Mouse (Mus musculus): ENCODE data around the gene Rtl10. TPM values are rescaled to one million over a fixed set of nuclear protein-coding genes. Genes with fewer than 3 reads are reported as not detected.

The Rtl10 gene
- polyA plus RNA-seq, 1 experiment from 2014 or later: 3.5 TPM

- no peaks in the 10 kb centered on the region for H3K36me3 ChIP-seq (ENCODE audit: control insufficient read depth, insufficient read depth, low read length)
- H3K9ac ChIP-seq (replicated peaks; ENCODE audit: low read depth, low read length): no peak overlapping the region
- no peak for ATAC-seq (ENCODE audit: insufficient number of reproducible peaks, insufficient read depth, low FRiP score, low read depth)
- no peak overlapping the region for H3K4me3 ChIP-seq (ENCODE audit: low read depth, low read length)
- H3K4me1 ChIP-seq (ENCODE audit: control insufficient read depth, insufficient read depth, low read length): no peaks in the 10 kb centered on the region
- no peak overlapping the region for H3K27ac ChIP-seq (ENCODE audit: low read length)
- H3K27me3 ChIP-seq (ENCODE audit: control insufficient read depth, insufficient read depth, low read length): no peaks in the 10 kb centered on the region
- no peak overlapping the region for H3K4me2 ChIP-seq (replicated peaks; ENCODE audit: low read depth, low read length)
- 89% methylated on average over 2 of the region's 2 CpGs for WGBS
- no peaks in the 10 kb centered on the region for H3K9me3 ChIP-seq (ENCODE audit: control insufficient read depth, low read depth, low read length)
These were observed 12.6 kb upstream of the Rtl10 start for GRCm38 (mm10) chr16:18486126-18486525.

- no peaks in the 10 kb centered on the region for H3K9me3 ChIP-seq (ENCODE audit: control insufficient read depth, low read depth, low read length)
- H3K27me3 ChIP-seq (ENCODE audit: control insufficient read depth, insufficient read depth, low read length): no peaks in the 10 kb centered on the region
- H3K4me3 ChIP-seq (ENCODE audit: low read depth, low read length): no peak overlapping the region
- H3K9ac ChIP-seq (replicated peaks; ENCODE audit: low read depth, low read length): no peak overlapping the region
- no peak overlapping the region for H3K4me2 ChIP-seq (replicated peaks; ENCODE audit: low read depth, low read length)
- no peaks in the 10 kb centered on the region for H3K4me1 ChIP-seq (ENCODE audit: control insufficient read depth, insufficient read depth, low read length)
- H3K36me3 ChIP-seq (ENCODE audit: control insufficient read depth, insufficient read depth, low read length): no peaks in the 10 kb centered on the region
- 85% methylated on average over 3 of the region's 3 CpGs for WGBS
- ATAC-seq (ENCODE audit: insufficient number of reproducible peaks, insufficient read depth, low FRiP score, low read depth): no peak
- H3K27ac ChIP-seq (ENCODE audit: low read length): no peak overlapping the region
These were observed 8.4 kb upstream of the Rtl10 start for GRCm38 (mm10) chr16:18490281-18490680.

GRCm38 (mm10) chr16:18490894-18491293, 7.8 kb upstream of the Rtl10 start:
- H3K9me3 ChIP-seq (ENCODE audit: control insufficient read depth, low read depth, low read length): no peaks in the 10 kb centered on the region
- H3K9ac ChIP-seq (replicated peaks; ENCODE audit: low read depth, low read length): no peak overlapping the region
- no peaks in the 10 kb centered on the region for H3K4me1 ChIP-seq (ENCODE audit: control insufficient read depth, insufficient read depth, low read length)
- H3K36me3 ChIP-seq (ENCODE audit: control insufficient read depth, insufficient read depth, low read length): no peaks in the 10 kb centered on the region
- no peak overlapping the region for H3K27ac ChIP-seq (ENCODE audit: low read length)
- H3K27me3 ChIP-seq (ENCODE audit: control insufficient read depth, insufficient read depth, low read length): no peaks in the 10 kb centered on the region
- no peak overlapping the region for H3K4me3 ChIP-seq (ENCODE audit: low read depth, low read length)
- WGBS: 61% methylated on average over 1 of the region's 1 CpGs
- no peak overlapping the region for H3K4me2 ChIP-seq (replicated peaks; ENCODE audit: low read depth, low read length)
- ATAC-seq (ENCODE audit: insufficient number of reproducible peaks, insufficient read depth, low FRiP score, low read depth): no peak

GRCm38 (mm10) chr16:18497865-18498515, 711 bp upstream of the Rtl10 start:
- peak overlapping the region; percentile 73 for H3K4me3 ChIP-seq (ENCODE audit: low read depth, low read length)
- peak overlapping the region; percentile 57 for H3K9ac ChIP-seq (replicated peaks; ENCODE audit: low read depth, low read length)
- H3K36me3 ChIP-seq (ENCODE audit: control insufficient read depth, insufficient read depth, low read length): peaks cover 13% of the 10 kb centered on the region; the same call in 1 of the 2 replicates
- H3K4me1 ChIP-seq (ENCODE audit: control insufficient read depth, insufficient read depth, low read length): peaks cover 15% of the 10 kb centered on the region
- H3K27ac ChIP-seq (ENCODE audit: low read length): peak overlapping the region; percentile 82
- H3K4me2 ChIP-seq (replicated peaks; ENCODE audit: low read depth, low read length): peak overlapping the region; percentile 87
- H3K27me3 ChIP-seq (ENCODE audit: control insufficient read depth, insufficient read depth, low read length): no peaks in the 10 kb centered on the region
- peak; percentile 50; the same call in 1 of the 2 replicates for ATAC-seq (ENCODE audit: insufficient number of reproducible peaks, insufficient read depth, low FRiP score, low read depth)
- 12% methylated on average over 6 of the region's 6 CpGs for WGBS
- H3K9me3 ChIP-seq (ENCODE audit: control insufficient read depth, low read depth, low read length): no peaks in the 10 kb centered on the region

GRCm38 (mm10) chr16:18498996-18499395, 295 bp downstream of the Rtl10 start:
- ATAC-seq (ENCODE audit: insufficient number of reproducible peaks, insufficient read depth, low FRiP score, low read depth): no peak; the same call in 1 of the 2 replicates

GRCm38 (mm10) chr16:18501531-18501930, 2.8 kb downstream of the Rtl10 start:
- Histone ChIP-seq H3K9me3 (ENCODE audit: control insufficient read depth, low read depth, low read length) (no peaks in the 10 kb centered on the region), H3K27me3 (ENCODE audit: control insufficient read depth, insufficient read depth, low read length) (no peaks in the 10 kb centered on the region), H3K36me3 (ENCODE audit: control insufficient read depth, insufficient read depth, low read length) (peaks cover 13% of the 10 kb centered on the region; the same call in 1 of the 2 replicates), H3K4me1 (ENCODE audit: control insufficient read depth, insufficient read depth, low read length) (peaks cover 15% of the 10 kb centered on the region), H3K4me2 (replicated peaks; ENCODE audit: low read depth, low read length) (no peak overlapping the region), H3K4me3 (ENCODE audit: low read depth, low read length) (no peak overlapping the region), H3K27ac (ENCODE audit: low read length) (no peak overlapping the region), H3K9ac (replicated peaks; ENCODE audit: low read depth, low read length) (no peak overlapping the region)
- 95% methylated on average over 6 of the region's 6 CpGs for WGBS
- ATAC-seq (ENCODE audit: insufficient number of reproducible peaks, insufficient read depth, low FRiP score, low read depth): no peak

More at GRCm38 (mm10) chr16:18498996-18499395, 295 bp downstream of the Rtl10 start:
- peak overlapping the region; percentile 87 for H3K4me2 ChIP-seq (replicated peaks; ENCODE audit: low read depth, low read length)
- peaks cover 15% of the 10 kb centered on the region for H3K4me1 ChIP-seq (ENCODE audit: control insufficient read depth, insufficient read depth, low read length)
- peak overlapping the region; percentile 57 for H3K9ac ChIP-seq (replicated peaks; ENCODE audit: low read depth, low read length)
- peak overlapping the region; percentile 73 for H3K4me3 ChIP-seq (ENCODE audit: low read depth, low read length)
- WGBS: under 1% methylated on average over 24 of the region's 24 CpGs
- no peak overlapping the region for H3K27ac ChIP-seq (ENCODE audit: low read length)
- no peaks in the 10 kb centered on the region for H3K27me3 ChIP-seq (ENCODE audit: control insufficient read depth, insufficient read depth, low read length)
- no peaks in the 10 kb centered on the region for H3K9me3 ChIP-seq (ENCODE audit: control insufficient read depth, low read depth, low read length)
- peaks cover 13% of the 10 kb centered on the region; the same call in 1 of the 2 replicates for H3K36me3 ChIP-seq (ENCODE audit: control insufficient read depth, insufficient read depth, low read length)

- Histone ChIP-seq H3K27me3 (ENCODE audit: control insufficient read depth, insufficient read depth, low read length) (no peaks in the 10 kb centered on the region), H3K9me3 (ENCODE audit: control insufficient read depth, low read depth, low read length) (no peaks in the 10 kb centered on the region), H3K4me2 (replicated peaks; ENCODE audit: low read depth, low read length) (no peak overlapping the region), H3K27ac (ENCODE audit: low read length) (no peak overlapping the region), H3K4me3 (ENCODE audit: low read depth, low read length) (no peak overlapping the region), H3K36me3 (ENCODE audit: control insufficient read depth, insufficient read depth, low read length) (peaks cover 13% of the 10 kb centered on the region; the same call in 1 of the 2 replicates), H3K4me1 (ENCODE audit: control insufficient read depth, insufficient read depth, low read length) (peaks cover 11% of the 10 kb centered on the region), H3K9ac (replicated peaks; ENCODE audit: low read depth, low read length) (no peak overlapping the region)
- ATAC-seq (ENCODE audit: insufficient number of reproducible peaks, insufficient read depth, low FRiP score, low read depth): no peak
- WGBS: 82% methylated on average over 14 of the region's 14 CpGs
These were observed 5.1 kb downstream of the Rtl10 start for GRCm38 (mm10) chr16:18503566-18504342.

- ATAC-seq (ENCODE audit: insufficient number of reproducible peaks, insufficient read depth, low FRiP score, low read depth): no peak
- no peaks in the 10 kb centered on the region for H3K9me3 ChIP-seq (ENCODE audit: control insufficient read depth, low read depth, low read length)
- H3K27me3 ChIP-seq (ENCODE audit: control insufficient read depth, insufficient read depth, low read length): no peaks in the 10 kb centered on the region
- H3K4me1 ChIP-seq (ENCODE audit: control insufficient read depth, insufficient read depth, low read length): no peaks in the 10 kb centered on the region
- no peak overlapping the region for H3K9ac ChIP-seq (replicated peaks; ENCODE audit: low read depth, low read length)
- no peak overlapping the region for H3K27ac ChIP-seq (ENCODE audit: low read length)
- H3K4me2 ChIP-seq (replicated peaks; ENCODE audit: low read depth, low read length): no peak overlapping the region
- H3K4me3 ChIP-seq (ENCODE audit: low read depth, low read length): no peak overlapping the region
- peaks cover 5% of the 10 kb centered on the region; the same call in 1 of the 2 replicates for H3K36me3 ChIP-seq (ENCODE audit: control insufficient read depth, insufficient read depth, low read length)
- WGBS: 94% methylated on average over 3 of the region's 3 CpGs
These were observed 8.0 kb downstream of the Rtl10 start for GRCm38 (mm10) chr16:18506524-18507199.

All from stomach, embryonic 14.5 days (tissue).